11 mouse cellular contexts compared by ENCODE assay signal in the genomic region with DNA sequence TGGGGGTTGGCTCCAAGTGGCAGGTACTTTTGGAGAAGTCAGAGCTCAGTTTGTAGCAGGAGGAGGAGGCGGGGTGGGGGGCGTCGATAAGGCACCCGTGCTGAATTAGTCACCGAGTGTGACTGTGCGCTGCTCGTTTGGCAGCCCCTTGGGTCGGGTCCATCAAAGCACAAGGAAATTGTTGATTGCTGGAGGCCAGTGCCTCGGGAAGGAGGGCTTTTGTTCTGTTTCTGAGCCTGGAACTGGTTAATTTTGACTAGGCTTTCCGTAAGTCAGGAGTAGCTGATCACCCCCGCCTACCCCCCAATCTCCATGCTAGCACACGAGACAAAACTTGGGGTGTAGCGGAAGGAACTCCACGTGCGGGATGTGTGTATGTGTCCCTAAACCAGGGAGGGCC. TPM values are rescaled to one million over a fixed set of nuclear protein-coding genes. Genes with fewer than 3 reads are reported as not detected.
DNase-seq lines count a peak whose midpoint lies in the region; ATAC-seq lines count a peak whose summit lies in the region.
"Had no signal": no experiment of that assay in that cellular context is flagged by ENCODE, and none has a peak within 500 bp of the region (broad histone marks: within the 10 kb centered on the region; RNA-seq: fewer than 3 reads in every experiment).

No protein-coding gene starts in this region.

- no peak overlapping the region; the same call in 1 of the 2 replicates for H3K9ac ChIP-seq in heart, embryonic 16.5 days (ENCODE audit: low read length)
- H3K9ac ChIP-seq in forebrain, embryonic 12.5 days = peak overlapping the region; percentile 56
- no peak overlapping the region for H3K9ac ChIP-seq in liver, embryonic 13.5 days

- intact Hi-C loops in heart, postnatal 36 days (cut with DNase I) = no loop called here

- peak overlapping the region; percentile 90 for H3K4me2 ChIP-seq in heart, embryonic 16.5 days (ENCODE audit: low read depth, low read length)
- H3K4me2 ChIP-seq in forebrain, embryonic 12.5 days = peak overlapping the region; percentile 96
- peak overlapping the region; percentile 50 for H3K4me2 ChIP-seq in liver, embryonic 13.5 days

- H3K27me3 ChIP-seq in heart, embryonic 16.5 days (ENCODE audit: control insufficient read depth, insufficient read depth, low read length) = peaks cover 68% of the 10 kb centered on the region
- H3K27me3 ChIP-seq in forebrain, embryonic 12.5 days = peaks cover 67% of the 10 kb centered on the region
- peaks cover 66% of the 10 kb centered on the region for H3K27me3 ChIP-seq in liver, embryonic 13.5 days

- WGBS in heart, embryonic 16.5 days = 1% methylated on average over 15 of the region's 15 CpGs
- WGBS in forebrain, embryonic 12.5 days = 2% methylated on average over 15 of the region's 15 CpGs
- 3% methylated on average over 15 of the region's 15 CpGs for WGBS in liver, embryonic 13.5 days (ENCODE audit: insufficient replicate concordance)

- H3K4me3 ChIP-seq in heart, embryonic 16.5 days (ENCODE audit: low read length) = peak overlapping the region; percentile 56
- peak overlapping the region; percentile 50 for H3K4me3 ChIP-seq in forebrain, embryonic 12.5 days (replicated peaks)
- H3K4me3 ChIP-seq in liver, embryonic 13.5 days (replicated peaks) = 0 out of 2 replicates have a peak overlapping the region, but pooled peaks have one; percentile 18

- H3K27ac ChIP-seq in heart, embryonic 16.5 days (ENCODE audit: low read length) = no peak overlapping the region
- H3K27ac ChIP-seq in forebrain, embryonic 12.5 days = no peak overlapping the region
- no peak overlapping the region for H3K27ac ChIP-seq in liver, embryonic 13.5 days

- no peaks in the 10 kb centered on the region for H3K9me3 ChIP-seq in heart, embryonic 16.5 days (replicated peaks; ENCODE audit: control insufficient read depth, low read length)
- H3K9me3 ChIP-seq in forebrain, embryonic 12.5 days = no peaks in the 10 kb centered on the region
- H3K9me3 ChIP-seq in liver, embryonic 13.5 days (replicated peaks) = no peaks in the 10 kb centered on the region

- H3K36me3 ChIP-seq in heart, embryonic 16.5 days (ENCODE audit: control insufficient read depth, insufficient read depth) = no peaks in the 10 kb centered on the region
- no peaks in the 10 kb centered on the region for H3K36me3 ChIP-seq in forebrain, embryonic 12.5 days (replicated peaks)
- H3K36me3 ChIP-seq in liver, embryonic 13.5 days = no peaks in the 10 kb centered on the region

- no peak for DNase-seq in heart, postnatal 36 days
- DNase-seq in R1 (ENCODE audit: low read depth, low spot score) = peak; percentile 52
- DNase-seq in liver, embryonic 13.5 days = no peak
- no peak for DNase-seq in urinary bladder, postnatal 4 days (ENCODE audit: low spot score in 2 of 2)
- DNase-seq in spleen, postnatal 14 days (ENCODE audit: low spot score in 2 of 2) = no peak
- no peak for DNase-seq in spleen, postnatal 4 days (ENCODE audit: low spot score in 2 of 2)

- ATAC-seq in heart, embryonic 16.5 days (replicated peaks; ENCODE audit: extremely low read depth, insufficient read depth, low FRiP score) = no peak
- peak; percentile 62 for ATAC-seq in forebrain, embryonic 12.5 days (ENCODE audit: low FRiP score)
- ATAC-seq in liver, embryonic 13.5 days (ENCODE audit: low read depth) = no peak

- H3K4me1 ChIP-seq in heart, embryonic 16.5 days (ENCODE audit: control insufficient read depth, insufficient read depth, low read length) = peaks cover 14% of the 10 kb centered on the region; the same call in 1 of the 2 replicates
- peaks cover 26% of the 10 kb centered on the region for H3K4me1 ChIP-seq in forebrain, embryonic 12.5 days
- no peaks in the 10 kb centered on the region for H3K4me1 ChIP-seq in liver, embryonic 13.5 days (replicated peaks)

RNA-seq across cellular contexts. Expression of a gene that starts 0.5 kb away (rescaled TPM):
- 1.1 and 1.2 TPM in 2 replicates for polyA plus RNA-seq in heart, embryonic 16.5 days (2015; fragmentation: Nextera tagmentation; extraction: Ambion mirVana)
- total RNA-seq in heart, postnatal 36 days (2021) = under 1 TPM; 0.16 to 0.25 TPM
- polyA plus RNA-seq in forebrain, embryonic 12.5 days (2016; fragmentation: Nextera tagmentation; extraction: Ambion mirVana) = 0.86 and 1.4 TPM in 2 replicates
- polyA plus RNA-seq in liver, embryonic 13.5 days (2015; fragmentation: Nextera tagmentation; extraction: Ambion mirVana) = 0.13 and 0.27 TPM in 2 replicates
- total RNA-seq: MEL had no signal

RNA-seq across cellular contexts. Expression of a gene that starts 51.0 kb away (rescaled TPM):
- polyA plus RNA-seq in heart, embryonic 16.5 days (2015; fragmentation: Nextera tagmentation; extraction: Ambion mirVana) = not detected in 2 replicates
- not detected for total RNA-seq in heart, postnatal 36 days (2021)
- not detected in 2 replicates for polyA plus RNA-seq in forebrain, embryonic 12.5 days (2016; fragmentation: Nextera tagmentation; extraction: Ambion mirVana)
- not detected in 2 replicates for polyA plus RNA-seq in liver, embryonic 13.5 days (2015; fragmentation: Nextera tagmentation; extraction: Ambion mirVana)
- total RNA-seq: left cerebral cortex, adult 18-20 months; MEL had no signal
- polyA plus RNA-seq: spleen, adult 2 months had no signal

RNA-seq across cellular contexts. Expression of a gene that starts 51.7 kb away (rescaled TPM):
- 26.9 and 39.9 TPM in 2 replicates for polyA plus RNA-seq in heart, embryonic 16.5 days (2015; fragmentation: Nextera tagmentation; extraction: Ambion mirVana)
- 10 to 100 TPM; 12.0 to 14.9 TPM for total RNA-seq in heart, postnatal 36 days (2021)
- 26.8 and 35.0 TPM in 2 replicates for polyA plus RNA-seq in forebrain, embryonic 12.5 days (2016; fragmentation: Nextera tagmentation; extraction: Ambion mirVana)
- 8.0 and 8.2 TPM in 2 replicates for polyA plus RNA-seq in liver, embryonic 13.5 days (2015; fragmentation: Nextera tagmentation; extraction: Ambion mirVana)
